Mouse (Mus musculus): ENCODE measurements around the gene Unc5c. TPM values are rescaled to one million over a fixed set of nuclear protein-coding genes. Genes with fewer than 3 reads are reported as not detected.

Gene Unc5c
- polyA plus RNA-seq, 1 experiment from 2014 or later, result 7.5 TPM

DNA sequence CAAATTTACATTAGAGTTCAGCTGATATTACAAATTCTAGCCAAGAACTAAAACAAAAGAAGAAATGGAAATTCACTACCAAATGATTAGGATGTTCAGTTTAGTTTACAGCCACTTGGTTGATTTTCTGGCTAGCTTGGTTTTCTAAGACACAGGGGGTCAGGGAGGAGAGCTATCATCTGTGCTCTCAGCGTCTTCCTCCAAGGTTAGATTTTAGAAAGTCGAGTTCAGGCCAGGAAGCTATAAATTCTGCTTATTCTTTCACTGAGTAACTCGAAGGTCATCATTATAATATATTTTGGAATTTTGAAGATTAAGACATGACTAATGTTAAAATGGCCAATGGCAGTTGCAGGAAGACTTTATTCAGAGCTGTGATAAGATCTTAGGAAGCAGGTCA, 131.4 kb downstream of the Unc5c start:
- no peak overlapping the region for H3K4me2 ChIP-seq (ENCODE audit: low read depth, low read length)
- H3K4me1 ChIP-seq (ENCODE audit: control insufficient read depth, insufficient read depth, low read length), result peaks cover 19% of the 10 kb centered on the region
- DNase-seq (ENCODE audit: low spot score) (no peak), ATAC-seq (ENCODE audit: low read depth) (no peak)
- no peaks in the 10 kb centered on the region for H3K36me3 ChIP-seq (ENCODE audit: control insufficient read depth, insufficient read depth, low read length)
- no peak overlapping the region for H3K4me3 ChIP-seq (ENCODE audit: low read depth, low read length)
- H3K9me3 ChIP-seq (ENCODE audit: control insufficient read depth, low read length), result no peaks in the 10 kb centered on the region
- no peak overlapping the region for H3K9ac ChIP-seq (ENCODE audit: low read depth, low read length)
- no peak overlapping the region for H3K27ac ChIP-seq (replicated peaks; ENCODE audit: low read depth, low read length)
- WGBS, result 57% methylated on average over 3 of the region's 3 CpGs
- H3K27me3 ChIP-seq (replicated peaks; ENCODE audit: control insufficient read depth, insufficient read depth, low read length), result no peaks in the 10 kb centered on the region

DNA sequence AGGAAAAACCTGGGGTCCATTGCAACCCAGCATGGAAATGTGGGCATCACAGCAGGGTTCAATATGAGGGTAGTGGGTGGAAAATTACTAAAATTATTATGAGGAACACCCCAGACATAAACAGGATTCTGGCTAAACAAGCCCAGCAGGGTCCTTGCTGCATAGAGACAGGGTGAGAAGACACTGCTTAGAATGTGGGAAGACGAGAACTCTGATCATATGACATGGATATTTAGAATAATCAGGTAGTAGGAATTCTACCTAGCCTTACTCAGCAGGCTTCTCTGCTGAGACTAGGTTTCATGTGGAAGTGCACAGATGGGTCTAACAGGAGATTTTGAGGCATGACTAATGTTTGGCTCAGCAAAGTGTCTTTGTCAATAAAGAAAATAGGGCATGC, 131.9 kb downstream of the Unc5c start:
- no peak overlapping the region for H3K4me3 ChIP-seq (ENCODE audit: low read depth, low read length)
- 33% methylated on average over 1 of the region's 1 CpGs for WGBS
- no peak for DNase-seq (ENCODE audit: low spot score)
- H3K9ac ChIP-seq (ENCODE audit: low read depth, low read length), result no peak overlapping the region
- no peak overlapping the region for H3K27ac ChIP-seq (replicated peaks; ENCODE audit: low read depth, low read length)
- no peak overlapping the region for H3K4me2 ChIP-seq (ENCODE audit: low read depth, low read length)
- H3K36me3 ChIP-seq (ENCODE audit: control insufficient read depth, insufficient read depth, low read length), result no peaks in the 10 kb centered on the region
- no peaks in the 10 kb centered on the region for H3K9me3 ChIP-seq (ENCODE audit: control insufficient read depth, low read length)
- ATAC-seq (ENCODE audit: low read depth), result no peak
- peaks cover 20% of the 10 kb centered on the region for H3K4me1 ChIP-seq (ENCODE audit: control insufficient read depth, insufficient read depth, low read length)
- H3K27me3 ChIP-seq (replicated peaks; ENCODE audit: control insufficient read depth, insufficient read depth, low read length), result no peaks in the 10 kb centered on the region

GRCm38 (mm10) chr3:141597974-141598373, 133.0 kb downstream of the Unc5c start:
- peaks cover 20% of the 10 kb centered on the region for H3K4me1 ChIP-seq (ENCODE audit: control insufficient read depth, insufficient read depth, low read length)
- no peak overlapping the region for H3K9ac ChIP-seq (ENCODE audit: low read depth, low read length)
- WGBS, result 41% methylated on average over 2 of the region's 2 CpGs
- H3K27me3 ChIP-seq (replicated peaks; ENCODE audit: control insufficient read depth, insufficient read depth, low read length), result no peaks in the 10 kb centered on the region
- H3K27ac ChIP-seq (replicated peaks; ENCODE audit: low read depth, low read length), result no peak overlapping the region
- no peak overlapping the region for H3K4me2 ChIP-seq (ENCODE audit: low read depth, low read length)
- DNase-seq (ENCODE audit: low spot score) (no peak), ATAC-seq (ENCODE audit: low read depth) (no peak)
- H3K9me3 ChIP-seq (ENCODE audit: control insufficient read depth, low read length), result no peaks in the 10 kb centered on the region
- no peaks in the 10 kb centered on the region for H3K36me3 ChIP-seq (ENCODE audit: control insufficient read depth, insufficient read depth, low read length)
- H3K4me3 ChIP-seq (ENCODE audit: low read depth, low read length), result no peak overlapping the region

DNA sequence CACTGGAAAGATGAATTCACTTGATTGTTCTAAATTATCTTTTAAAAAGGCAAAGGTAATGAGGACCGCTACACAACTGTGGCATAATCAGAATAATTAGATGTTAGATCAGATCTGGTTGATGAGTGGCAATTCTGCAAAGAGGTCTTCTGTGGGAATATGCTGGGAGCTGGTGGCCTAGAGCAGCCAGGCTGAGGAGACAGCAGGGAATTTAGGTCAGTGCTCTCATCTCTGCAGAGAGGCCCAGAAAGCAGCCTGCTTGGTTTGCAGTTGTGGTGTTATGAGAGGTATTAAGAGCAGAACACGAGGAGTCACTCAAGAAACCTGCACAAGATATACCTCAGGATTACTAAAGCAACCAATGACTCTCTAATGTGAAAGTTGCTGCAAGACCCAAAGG, 133.9 kb downstream of the Unc5c start:
- no peaks in the 10 kb centered on the region for H3K27me3 ChIP-seq (replicated peaks; ENCODE audit: control insufficient read depth, insufficient read depth, low read length)
- WGBS, result 77% methylated on average over 2 of the region's 2 CpGs
- DNase-seq (ENCODE audit: low spot score), result no peak
- H3K9me3 ChIP-seq (ENCODE audit: control insufficient read depth, low read length), result no peaks in the 10 kb centered on the region
- no peak overlapping the region for H3K27ac ChIP-seq (replicated peaks; ENCODE audit: low read depth, low read length)
- no peak overlapping the region for H3K4me2 ChIP-seq (ENCODE audit: low read depth, low read length)
- ATAC-seq (ENCODE audit: low read depth), result no peak; the same call in 1 of the 2 replicates
- H3K36me3 ChIP-seq (ENCODE audit: control insufficient read depth, insufficient read depth, low read length), result no peaks in the 10 kb centered on the region
- H3K4me3 ChIP-seq (ENCODE audit: low read depth, low read length), result no peak overlapping the region
- H3K4me1 ChIP-seq (ENCODE audit: control insufficient read depth, insufficient read depth, low read length), result peaks cover 20% of the 10 kb centered on the region
- no peak overlapping the region for H3K9ac ChIP-seq (ENCODE audit: low read depth, low read length)

- ATAC-seq (ENCODE audit: low read depth) (peak; percentile 70; the same call in 1 of the 2 replicates), DNase-seq (ENCODE audit: low spot score) (peak; percentile 35)
- Histone ChIP-seq H3K9me3 (ENCODE audit: control insufficient read depth, low read length) (no peaks in the 10 kb centered on the region), H3K9ac (ENCODE audit: low read depth, low read length) (no peak overlapping the region), H3K4me1 (ENCODE audit: control insufficient read depth, insufficient read depth, low read length) (peaks cover 20% of the 10 kb centered on the region), H3K4me2 (ENCODE audit: low read depth, low read length) (no peak overlapping the region; the same call in 1 of the 2 replicates), H3K27ac (replicated peaks; ENCODE audit: low read depth, low read length) (no peak overlapping the region), H3K36me3 (ENCODE audit: control insufficient read depth, insufficient read depth, low read length) (no peaks in the 10 kb centered on the region), H3K27me3 (replicated peaks; ENCODE audit: control insufficient read depth, insufficient read depth, low read length) (no peaks in the 10 kb centered on the region), H3K4me3 (ENCODE audit: low read depth, low read length) (no peak overlapping the region)
- 10% methylated on average over 6 of the region's 6 CpGs for WGBS
Measured at GRCm38 (mm10) chr3:141601072-141601549, 136.1 kb downstream of the Unc5c start.

DNA sequence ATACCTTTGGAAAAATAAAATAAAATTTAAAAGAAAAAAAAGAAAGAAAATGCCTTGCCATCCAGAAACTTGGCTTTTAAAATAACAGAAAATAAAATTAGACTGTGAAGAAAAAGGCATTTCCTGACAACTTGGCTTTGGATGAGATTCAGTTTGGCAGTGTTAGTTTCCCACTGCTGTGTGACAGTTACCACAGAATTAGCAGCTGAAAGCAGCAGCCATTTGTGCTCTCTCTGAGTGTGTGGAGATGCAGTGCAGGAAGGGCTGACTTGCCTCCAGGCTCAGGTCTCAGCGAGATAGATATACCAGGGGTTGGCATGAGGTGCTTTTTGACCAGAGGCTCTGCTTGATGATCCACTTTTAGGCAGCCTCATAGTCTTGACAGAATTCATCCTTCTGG, 151.7 kb downstream of the Unc5c start:
- no peak overlapping the region for H3K9ac ChIP-seq (ENCODE audit: low read depth, low read length)
- H3K27me3 ChIP-seq (replicated peaks; ENCODE audit: control insufficient read depth, insufficient read depth, low read length), result no peaks in the 10 kb centered on the region
- DNase-seq (ENCODE audit: low spot score) (no peak), ATAC-seq (ENCODE audit: low read depth) (no peak)
- no peak overlapping the region for H3K4me2 ChIP-seq (ENCODE audit: low read depth, low read length)
- H3K27ac ChIP-seq (replicated peaks; ENCODE audit: low read depth, low read length), result no peak overlapping the region
- no peak overlapping the region for H3K4me3 ChIP-seq (ENCODE audit: low read depth, low read length)
- H3K36me3 ChIP-seq (ENCODE audit: control insufficient read depth, insufficient read depth, low read length), result no peaks in the 10 kb centered on the region
- H3K9me3 ChIP-seq (ENCODE audit: control insufficient read depth, low read length), result no peaks in the 10 kb centered on the region
- 37% methylated on average over 1 of the region's 1 CpGs for WGBS
- no peaks in the 10 kb centered on the region for H3K4me1 ChIP-seq (ENCODE audit: control insufficient read depth, insufficient read depth, low read length)

DNA sequence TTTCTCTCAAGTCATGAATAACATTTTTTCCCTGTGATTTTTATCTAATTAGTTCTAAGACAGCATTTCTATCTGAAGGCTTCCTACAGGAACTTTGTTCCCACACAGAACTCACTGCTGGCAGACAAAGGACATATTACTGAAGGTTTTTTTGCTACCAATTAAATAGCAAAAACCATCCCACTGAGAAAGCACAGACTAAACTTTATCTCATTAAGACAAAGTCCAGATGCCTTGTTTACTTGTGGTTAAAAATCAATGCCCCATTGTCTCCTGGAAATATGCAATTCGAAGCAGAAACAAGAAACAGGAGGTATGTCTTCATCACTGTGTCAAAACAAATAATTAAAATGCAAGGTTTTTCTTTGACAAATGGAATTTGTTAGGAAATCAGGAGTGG, 153.7 kb downstream of the Unc5c start:
- DNase-seq (ENCODE audit: low spot score) (no peak), ATAC-seq (ENCODE audit: low read depth) (no peak)
- H3K36me3 ChIP-seq (ENCODE audit: control insufficient read depth, insufficient read depth, low read length), result no peaks in the 10 kb centered on the region
- H3K4me3 ChIP-seq (ENCODE audit: low read depth, low read length), result no peak overlapping the region
- no peak overlapping the region for H3K4me2 ChIP-seq (ENCODE audit: low read depth, low read length)
- 46% methylated on average over 1 of the region's 1 CpGs for WGBS
- no peaks in the 10 kb centered on the region for H3K4me1 ChIP-seq (ENCODE audit: control insufficient read depth, insufficient read depth, low read length)
- H3K27me3 ChIP-seq (replicated peaks; ENCODE audit: control insufficient read depth, insufficient read depth, low read length), result no peaks in the 10 kb centered on the region
- no peak overlapping the region for H3K9ac ChIP-seq (ENCODE audit: low read depth, low read length)
- H3K9me3 ChIP-seq (ENCODE audit: control insufficient read depth, low read length), result no peaks in the 10 kb centered on the region
- no peak overlapping the region for H3K27ac ChIP-seq (replicated peaks; ENCODE audit: low read depth, low read length)

- no peaks in the 10 kb centered on the region for H3K9me3 ChIP-seq (ENCODE audit: control insufficient read depth, low read length)
- no peak overlapping the region for H3K4me2 ChIP-seq (ENCODE audit: low read depth, low read length)
- DNase-seq (ENCODE audit: low spot score) (peak; percentile 35), ATAC-seq (ENCODE audit: low read depth) (no peak)
- no peak overlapping the region for H3K9ac ChIP-seq (ENCODE audit: low read depth, low read length)
- WGBS, result 68% methylated on average over 1 of the region's 1 CpGs
- no peaks in the 10 kb centered on the region for H3K36me3 ChIP-seq (ENCODE audit: control insufficient read depth, insufficient read depth, low read length)
- no peaks in the 10 kb centered on the region for H3K27me3 ChIP-seq (replicated peaks; ENCODE audit: control insufficient read depth, insufficient read depth, low read length)
- H3K4me1 ChIP-seq (ENCODE audit: control insufficient read depth, insufficient read depth, low read length), result no peaks in the 10 kb centered on the region
- no peak overlapping the region for H3K27ac ChIP-seq (replicated peaks; ENCODE audit: low read depth, low read length)
- no peak overlapping the region for H3K4me3 ChIP-seq (ENCODE audit: low read depth, low read length)
Measured at GRCm38 (mm10) chr3:141621496-141621895, 156.5 kb downstream of the Unc5c start.

DNA sequence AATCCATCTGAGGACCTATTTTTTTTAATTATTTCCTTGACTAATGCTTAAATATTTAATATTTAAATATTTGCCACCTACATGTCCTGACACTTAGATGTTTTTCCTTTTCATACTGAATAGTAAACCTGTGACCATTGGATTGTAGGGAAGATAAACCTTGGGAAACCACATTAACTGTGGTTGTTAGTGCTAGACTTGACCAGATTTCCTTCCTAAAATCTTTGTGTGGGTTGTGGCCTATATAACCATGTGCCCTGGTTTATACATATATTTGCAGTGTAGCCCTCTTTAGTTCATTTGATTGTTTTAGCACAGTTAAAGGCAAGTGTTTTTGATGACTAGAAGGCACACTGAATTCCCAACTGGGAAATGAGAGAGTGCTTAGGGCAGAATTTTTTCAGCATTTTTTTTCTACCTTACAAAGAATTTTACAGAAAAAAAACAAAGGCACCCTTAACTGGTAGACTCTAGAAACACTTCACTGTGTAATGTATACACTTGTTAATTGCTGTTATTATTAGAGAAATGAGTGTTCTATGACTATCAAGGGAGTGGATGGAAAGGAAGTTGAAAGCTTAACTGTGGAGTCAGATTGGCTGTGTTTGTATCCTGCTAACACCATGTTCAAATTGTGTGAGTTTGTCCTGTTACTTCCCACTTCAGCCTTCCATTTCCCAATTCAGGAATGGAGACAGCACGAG, 162.1 kb downstream of the Unc5c start:
- H3K4me3 ChIP-seq (ENCODE audit: low read depth, low read length), result no peak overlapping the region
- H3K36me3 ChIP-seq (ENCODE audit: control insufficient read depth, insufficient read depth, low read length), result no peaks in the 10 kb centered on the region
- no peaks in the 10 kb centered on the region for H3K27me3 ChIP-seq (replicated peaks; ENCODE audit: control insufficient read depth, insufficient read depth, low read length)
- WGBS, result 79% methylated on average over 1 of the region's 1 CpGs
- H3K9me3 ChIP-seq (ENCODE audit: control insufficient read depth, low read length), result no peaks in the 10 kb centered on the region
- no peak overlapping the region for H3K9ac ChIP-seq (ENCODE audit: low read depth, low read length)
- DNase-seq (ENCODE audit: low spot score) (no peak), ATAC-seq (ENCODE audit: low read depth) (no peak)
- H3K4me1 ChIP-seq (ENCODE audit: control insufficient read depth, insufficient read depth, low read length), result no peaks in the 10 kb centered on the region
- H3K27ac ChIP-seq (replicated peaks; ENCODE audit: low read depth, low read length), result no peak overlapping the region
- H3K4me2 ChIP-seq (ENCODE audit: low read depth, low read length), result no peak overlapping the region
